Mouse (Mus musculus) ovary, postnatal 36 days (tissue): Measurements from ENCODE around the gene Naga.
"Not testable (repeated sequence)": the region's sequence is repeated elsewhere in the genome, so short reads cannot be mapped to it uniquely, and the experiment has no call there.

Experiments
- DNase-seq: peaks from one replicate; pipeline ENCODE4 v3.0.0; 2022; ENCODE audit warnings: low spot score, mixed read lengths

Naga gene

GRCm38 (mm10) chr15:82338593-82339112 lies at the start of gene Naga, which contains the start of the genes Pheta2 and Smdt1:
Naga (minus strand) TSS chr15:82338925.
Pheta2 (plus strand) TSS chr15:82338942.
Smdt1 (plus strand) TSS chr15:82338959.
- DNase-seq: peak; percentile 96

DNA sequence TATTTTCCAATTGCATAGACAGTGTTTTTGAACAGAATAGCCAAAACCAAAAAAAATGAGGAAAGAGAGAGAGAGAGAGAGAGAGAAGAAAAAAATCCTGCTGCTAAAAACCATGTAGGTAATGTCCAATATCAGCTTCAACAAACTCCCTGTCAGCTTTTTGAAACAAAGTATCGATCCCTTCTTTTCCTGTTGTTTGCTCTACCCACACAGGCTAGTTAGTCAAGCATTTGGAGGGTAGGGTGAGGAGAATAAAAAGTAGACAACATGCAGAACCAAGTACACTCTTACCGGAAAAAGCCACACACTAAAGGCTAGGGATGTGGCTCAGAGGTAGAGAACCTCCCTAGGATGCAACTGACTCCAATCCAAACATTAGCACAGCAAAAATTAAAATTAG lies 47.0 kb upstream of the Naga start:
- DNase-seq: no peak

- no peak for DNase-seq
Observed at GRCm38 (mm10) chr15:82382441-82382840, 43.7 kb upstream of the Naga start.

GRCm38 (mm10) chr15:82380714-82381062 lies 42.0 kb upstream of the Naga start:
- no peak for DNase-seq

DNA sequence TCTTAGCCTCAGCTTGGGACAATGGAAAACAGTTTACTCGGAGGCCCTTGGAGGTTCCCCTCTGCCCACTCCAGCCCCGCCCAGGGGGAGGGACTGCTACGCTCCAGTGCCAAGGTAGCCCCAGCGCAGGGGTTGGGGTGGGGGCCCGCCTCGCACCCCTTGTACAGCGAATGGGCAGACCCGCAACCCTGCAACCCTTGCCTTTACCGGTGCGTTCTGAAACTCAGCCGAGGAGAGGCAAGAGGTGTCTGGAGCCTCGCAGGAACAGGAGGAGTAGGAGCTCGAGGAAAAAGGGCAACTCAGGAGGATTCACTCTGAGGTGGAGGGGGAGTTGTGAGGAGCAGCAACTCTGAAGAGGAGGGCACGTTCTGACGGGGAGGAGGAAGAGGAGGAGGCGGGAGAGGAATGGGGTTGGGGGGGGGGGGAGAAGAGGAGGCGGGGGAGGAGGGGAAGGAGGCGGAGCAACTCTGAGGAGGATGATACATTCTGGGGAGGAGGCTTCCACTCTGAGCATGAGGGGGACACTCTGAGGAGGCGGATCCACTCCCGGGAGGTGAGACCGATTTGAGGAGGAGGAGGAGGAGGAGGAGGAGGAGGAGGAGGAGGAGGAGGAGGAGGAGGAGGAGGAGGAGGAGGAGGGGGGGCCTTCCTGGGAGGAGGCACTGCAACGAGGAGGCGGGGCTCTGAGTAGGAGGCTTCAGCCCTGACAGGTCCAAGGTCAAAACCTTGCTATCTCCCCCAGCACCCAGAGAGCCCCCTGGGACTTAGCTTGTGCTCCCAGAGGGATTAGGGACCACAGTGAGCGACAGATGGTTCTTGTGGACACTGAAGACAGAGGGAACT lies 41.4 kb upstream of the Naga start, which contains the start of gene Cyp2d22:
Cyp2d22 (minus strand) TSS at position 390 of the 843 bp plus-strand sequence.
- peak; percentile 65 for DNase-seq

GRCm38 (mm10) chr15:82379511-82379870 lies 40.8 kb upstream of the Naga start:
- no peak for DNase-seq

DNA sequence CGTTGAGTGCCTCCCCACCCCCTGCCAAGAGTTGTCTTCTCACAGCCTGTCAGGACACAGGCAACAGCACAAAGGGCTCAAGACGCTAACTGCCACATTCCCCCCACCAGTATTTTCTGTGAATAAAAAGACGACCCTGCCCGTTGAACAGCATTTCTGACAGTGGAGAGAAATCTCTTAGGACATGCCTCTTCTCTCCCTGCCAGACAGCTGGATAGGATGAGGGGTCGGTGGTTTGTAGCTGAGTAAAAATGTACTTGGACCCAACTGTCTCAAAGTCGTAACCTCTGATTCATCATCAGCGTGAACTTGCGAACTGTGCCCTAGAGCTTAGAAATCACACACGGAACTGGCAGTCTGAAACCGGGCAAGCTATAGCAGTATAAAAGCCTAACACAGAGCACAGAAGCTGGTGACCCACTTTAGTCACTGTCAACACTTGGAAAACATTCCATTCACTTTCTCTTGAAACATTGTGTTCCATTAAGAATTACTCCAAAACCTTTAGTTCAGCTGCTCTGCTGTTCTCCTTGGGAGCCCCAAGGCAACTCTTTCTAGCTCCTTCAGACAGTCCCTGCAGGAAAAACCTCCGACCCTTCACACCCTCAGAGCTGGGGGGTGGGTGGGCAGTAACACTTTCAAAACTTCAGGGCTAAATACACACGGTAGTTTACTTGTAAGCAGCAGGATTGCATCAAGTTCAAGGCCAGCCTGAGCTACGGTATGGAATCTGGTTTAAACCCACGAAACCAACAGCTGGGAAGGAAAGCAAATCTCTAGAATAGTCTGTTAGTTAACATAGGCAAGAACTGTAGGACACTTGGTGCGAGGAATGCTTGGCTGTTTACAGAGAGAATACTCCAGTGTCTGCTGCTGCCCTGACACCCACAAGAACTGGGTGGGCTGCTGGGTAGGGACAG lies 39.8 kb upstream of the Naga start:
- no peak for DNase-seq

DNA sequence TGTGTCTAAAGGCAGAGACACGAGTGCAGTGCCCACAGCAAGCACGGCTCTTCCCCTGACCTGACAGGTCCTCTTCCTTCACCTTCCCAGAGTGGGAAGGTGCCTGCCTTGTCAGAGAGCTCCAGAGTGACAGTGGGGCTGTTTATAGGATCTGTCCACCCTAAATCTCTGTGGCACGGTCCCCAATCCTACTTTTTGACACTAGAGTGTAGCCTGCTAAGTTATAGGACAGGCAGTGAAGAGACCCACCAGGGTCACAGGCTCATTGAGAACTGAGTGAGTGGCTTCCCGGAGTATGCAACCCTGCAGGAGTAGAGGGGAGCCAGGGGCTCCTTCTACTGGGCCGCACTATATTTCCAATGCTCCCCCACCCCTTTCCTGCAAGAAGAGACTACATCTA lies 39.0 kb upstream of the Naga start:
- no peak for DNase-seq

DNA sequence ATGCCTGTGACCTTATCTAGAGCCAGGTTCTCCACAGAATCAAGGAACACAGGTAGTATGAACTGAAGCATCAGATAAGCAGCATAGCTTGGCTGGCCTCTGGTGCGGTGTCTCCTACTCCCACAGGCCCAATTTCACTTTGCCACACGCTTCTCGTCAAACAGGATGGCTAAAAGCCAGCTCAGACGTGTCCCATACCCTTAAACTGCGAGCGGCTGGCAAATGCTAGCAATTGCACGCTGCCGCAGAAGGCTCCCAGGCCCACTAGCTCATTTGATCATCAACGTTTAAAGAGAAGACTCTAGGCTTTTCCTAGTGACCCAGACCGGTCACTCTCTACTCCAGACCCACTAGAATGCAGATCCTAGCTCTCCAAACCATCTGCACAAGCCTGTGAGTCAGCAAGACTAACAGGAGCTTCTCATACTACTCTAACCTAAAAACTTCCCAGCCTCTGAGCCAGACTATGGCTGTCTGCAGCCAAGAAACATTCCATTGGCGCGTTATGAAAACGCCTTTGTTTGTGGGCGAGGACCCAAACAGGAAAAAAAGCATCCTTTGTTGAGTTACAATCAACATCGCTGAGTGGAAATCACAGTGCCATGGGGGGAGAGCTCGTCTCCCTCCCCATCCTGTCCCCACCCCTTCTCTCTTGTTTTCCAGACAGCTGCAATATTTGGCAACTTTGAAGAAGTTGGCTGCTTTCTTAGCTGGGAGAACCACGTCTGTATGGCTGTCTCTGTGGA lies 37.8 kb upstream of the Naga start:
- no peak for DNase-seq

GRCm38 (mm10) chr15:82375855-82376254 lies 37.1 kb upstream of the Naga start:
- no peak for DNase-seq

DNA sequence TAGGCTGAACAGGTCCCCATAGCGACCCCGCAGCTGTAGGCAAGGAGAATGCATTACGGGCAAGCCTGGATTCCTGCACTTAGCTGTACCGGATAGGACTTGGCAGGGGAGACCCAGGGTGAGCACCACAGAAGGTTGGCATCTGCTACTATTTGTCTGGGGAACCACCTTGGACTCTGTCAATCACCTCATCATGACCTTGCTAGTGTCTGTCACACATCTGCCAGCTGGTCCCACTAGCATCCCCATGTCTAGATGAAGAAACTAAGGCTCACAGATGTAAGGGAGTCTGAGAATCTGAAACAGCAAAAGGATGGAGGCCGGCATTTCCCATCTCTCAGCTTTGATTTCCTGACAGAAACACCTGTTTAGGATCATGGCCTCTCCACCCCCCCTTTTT lies 35.7 kb upstream of the Naga start:
- no peak for DNase-seq

DNA sequence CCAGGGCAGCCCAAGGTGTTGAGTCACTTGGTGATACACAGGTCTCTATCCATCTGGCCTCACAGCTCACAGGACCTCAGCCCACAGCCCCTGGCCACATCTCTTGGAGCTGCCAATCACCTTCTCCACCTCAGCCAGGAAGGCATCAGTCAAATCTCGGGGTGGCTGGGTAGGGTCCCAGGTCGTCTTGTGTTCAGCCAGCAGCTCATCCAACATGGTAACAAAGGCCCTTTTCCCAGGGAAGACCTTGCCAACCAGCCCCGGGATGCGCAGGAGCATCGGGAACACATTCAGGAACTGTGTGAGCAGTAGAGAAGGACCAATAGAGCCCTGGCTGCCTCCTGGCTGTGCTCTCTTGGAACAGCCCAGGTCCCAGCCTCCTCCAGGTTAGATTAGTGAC lies 34.3 kb upstream of the Naga start:
- DNase-seq: no peak

- no peak for DNase-seq
Observed at GRCm38 (mm10) chr15:82372446-82372845, 33.7 kb upstream of the Naga start.

- DNase-seq: no peak
Observed at GRCm38 (mm10) chr15:82368851-82369250, 30.1 kb upstream of the Naga start.

DNA sequence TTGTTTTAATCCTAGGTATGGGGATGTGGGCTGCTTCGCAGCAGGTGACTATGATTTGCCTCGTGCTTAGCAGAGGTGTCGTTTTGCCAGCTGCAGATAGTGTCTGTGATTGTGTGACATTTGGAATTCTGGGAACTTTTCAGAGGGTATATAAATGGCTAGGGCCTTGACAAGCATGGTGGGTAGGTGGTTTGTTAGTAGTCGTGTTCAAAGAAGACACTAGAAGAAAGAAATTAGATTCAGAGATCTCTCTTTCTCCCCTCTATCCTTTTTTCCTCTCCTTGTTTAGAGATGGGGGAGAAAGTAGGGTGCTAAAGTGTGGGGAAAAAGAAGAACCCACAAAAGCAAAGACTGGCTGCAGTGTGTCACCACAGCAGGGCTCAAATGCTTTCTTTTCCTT lies 29.4 kb upstream of the Naga start:
- no peak for DNase-seq

DNA sequence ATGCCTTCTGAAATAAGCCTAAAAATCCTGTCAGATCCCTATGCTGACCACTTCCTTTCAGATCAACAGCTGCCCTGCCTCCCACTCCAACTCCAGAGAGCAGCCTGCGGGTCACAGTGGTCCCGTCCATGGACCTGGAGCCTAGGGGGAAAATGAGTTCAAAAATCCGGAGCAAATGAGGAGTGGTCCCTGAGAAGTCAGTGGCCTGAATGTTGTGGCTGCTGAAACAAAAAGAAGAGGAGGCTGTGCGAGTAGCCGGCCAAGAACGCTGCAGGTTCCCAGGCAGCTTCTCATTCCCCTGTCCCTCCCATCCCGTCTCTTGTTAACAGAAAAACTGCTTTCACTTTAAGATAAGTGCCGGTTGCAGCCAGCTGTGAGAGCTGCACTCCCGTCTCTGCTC lies 25.8 kb upstream of the Naga start:
- not testable (repeated sequence) for DNase-seq

DNA sequence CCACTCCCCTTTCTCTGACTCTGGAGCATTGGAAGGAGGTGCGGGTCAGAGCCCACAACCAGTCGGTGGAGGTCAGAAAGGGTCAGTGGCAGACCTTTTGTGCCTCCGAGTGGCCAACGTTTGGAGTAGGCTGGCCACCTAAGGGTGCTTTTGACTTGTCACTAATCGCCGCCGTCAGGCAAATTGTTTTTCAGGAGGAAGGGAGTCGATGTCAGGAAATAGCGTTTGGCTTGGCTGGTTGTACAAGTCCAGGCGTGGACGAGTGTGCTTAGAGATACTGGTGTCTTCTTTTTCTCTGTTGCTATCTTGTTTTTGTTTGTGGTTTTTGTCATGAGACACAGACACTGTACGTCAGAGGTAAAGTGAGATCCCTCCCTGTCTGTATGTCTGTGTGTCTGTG lies 25.1 kb upstream of the Naga start:
- not testable (repeated sequence) for DNase-seq

DNA sequence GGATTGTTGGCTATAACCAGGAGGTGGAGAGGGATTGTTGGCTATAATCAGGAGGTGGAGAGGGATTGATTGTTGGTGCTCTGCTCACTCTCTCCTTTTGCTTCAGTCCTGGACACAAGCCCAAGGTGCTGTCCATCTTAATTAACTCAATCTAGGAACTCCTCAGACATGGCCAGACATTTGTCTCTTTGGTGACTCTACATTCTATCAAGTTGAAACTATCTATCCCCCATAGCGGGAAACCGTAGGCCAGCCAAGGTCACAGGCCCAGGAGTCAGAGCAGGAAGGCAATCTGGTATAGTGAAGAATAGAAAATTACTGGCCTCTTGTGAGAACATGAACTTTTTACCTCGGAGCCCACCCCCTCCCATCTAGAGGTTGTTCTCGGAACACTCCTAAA lies 23.5 kb upstream of the Naga start:
- DNase-seq: no peak

DNA sequence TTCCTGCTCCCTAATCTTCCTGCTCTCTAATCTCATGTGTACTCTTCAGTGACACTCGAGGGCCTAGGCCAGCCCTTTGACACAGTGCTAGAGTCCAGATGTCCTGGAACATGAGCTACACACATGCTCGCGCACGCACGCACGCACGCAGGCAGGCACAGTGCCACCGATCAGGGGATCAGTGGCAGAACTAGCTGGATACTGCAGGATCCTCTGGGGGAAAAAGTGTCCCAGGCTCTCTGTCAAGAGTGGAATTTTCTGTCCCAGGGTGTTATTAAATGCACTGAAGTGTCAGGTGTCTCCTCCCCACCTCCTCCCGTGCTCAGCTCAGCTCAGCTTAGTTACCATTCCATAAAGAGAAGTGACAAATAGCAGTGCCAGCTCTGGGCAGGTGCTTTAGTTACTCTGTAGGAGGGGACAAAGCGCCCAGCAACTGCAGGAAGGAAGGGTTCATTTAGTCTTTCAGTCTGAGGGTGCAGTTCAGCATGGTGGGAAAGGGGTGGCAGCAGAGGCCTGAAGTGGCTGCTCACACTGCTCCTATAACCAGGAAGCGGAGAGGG lies 22.8 kb upstream of the Naga start:
- DNase-seq: no peak

DNA sequence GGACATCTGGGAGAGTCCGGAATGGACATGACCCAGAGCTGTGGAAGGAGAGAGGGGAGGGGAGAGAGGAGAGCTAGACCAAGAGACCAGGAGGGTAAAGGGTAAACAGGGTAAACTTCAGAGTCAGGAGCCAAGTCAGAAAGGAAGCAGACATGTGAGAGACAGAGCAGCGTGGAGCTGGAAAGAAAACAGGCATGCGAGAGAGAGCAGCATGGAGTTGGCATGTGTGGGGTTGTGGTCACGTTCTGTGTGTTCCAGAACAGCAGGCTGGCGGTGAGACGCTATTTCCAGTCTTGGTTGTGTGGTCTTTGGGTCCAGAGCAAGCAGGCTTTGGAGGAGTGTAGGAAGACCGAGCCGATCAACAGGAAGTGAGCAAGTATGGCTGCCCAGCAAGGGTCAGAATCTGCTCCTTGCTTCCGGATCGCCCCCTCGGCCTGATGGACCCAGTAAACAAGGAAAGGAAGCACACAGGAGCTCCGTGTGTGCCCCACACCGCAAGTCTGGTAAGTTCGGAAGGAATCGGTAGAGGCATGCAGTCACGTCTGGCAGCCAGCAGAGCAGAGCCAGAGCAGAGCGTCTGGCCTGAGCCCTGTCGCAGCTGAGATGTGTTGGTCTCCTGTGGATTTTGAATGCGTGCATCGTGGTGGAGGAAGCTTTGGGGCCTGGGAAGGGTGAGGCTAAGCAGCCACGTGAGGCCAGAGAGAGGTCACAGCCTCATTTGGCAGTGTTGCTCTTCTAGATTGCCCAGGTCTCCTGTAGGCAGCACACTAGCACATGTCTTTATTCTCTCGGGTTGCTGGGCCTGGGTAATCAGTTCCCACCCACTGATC lies 19.9 kb upstream of the Naga start:
- DNase-seq: no peak
